Mouse (Mus musculus): ENCODE measurements around the gene Myo1g. TPM values are rescaled to one million over a fixed set of nuclear protein-coding genes. Genes with fewer than 3 reads are reported as not detected.
A peak's percentile ranks its signal among the peaks of the same experiment; 100 is the strongest.

The Myo1g gene
- polyA plus RNA-seq, 1 experiment: 10.3 TPM

GRCm38 (mm10) chr11:6547037-6547680, 26.4 kb upstream of the Myo1g start:
- Histone ChIP-seq H3K36me3 (ENCODE audit: control insufficient read depth, insufficient read depth, low read length) (no peaks in the 10 kb centered on the region), H3K4me1 (ENCODE audit: control insufficient read depth, insufficient read depth, low read length) (peaks cover 6% of the 10 kb centered on the region; the same call in 1 of the 2 replicates), H3K4me3 (ENCODE audit: insufficient read depth, low read depth, low read length) (peak overlapping the region; percentile 83), H3K27ac (ENCODE audit: insufficient read depth, low read depth, low read length) (peak overlapping the region; percentile 72), H3K27me3 (replicated peaks; ENCODE audit: control insufficient read depth, insufficient read depth, low read length) (no peaks in the 10 kb centered on the region)
- TF ChIP-seq CTCF (conservative IDR thresholded peaks at IDR 0.05; ENCODE audit: insufficient read depth, insufficient read length, low read depth, low read length): no peak
- no peak for TF ChIP-seq POLR2A (IDR thresholded peaks at IDR 0.05; ENCODE audit: low read depth, low read length)
- DNase-seq: peak; percentile 77
- WGBS: 2% methylated on average over 30 of the region's 41 CpGs

- Histone ChIP-seq H3K36me3 (ENCODE audit: control insufficient read depth, insufficient read depth, low read length) (no peaks in the 10 kb centered on the region), H3K4me3 (ENCODE audit: insufficient read depth, low read depth, low read length) (peak within 1 kb of the TSS; percentile 83), H3K27ac (ENCODE audit: insufficient read depth, low read depth, low read length) (peak within 1 kb of the TSS; percentile 72), H3K4me1 (ENCODE audit: control insufficient read depth, insufficient read depth, low read length) (peaks cover 6% of the 10 kb centered on the region; the same call in 1 of the 2 replicates), H3K27me3 (replicated peaks; ENCODE audit: control insufficient read depth, insufficient read depth, low read length) (no peaks in the 10 kb centered on the region)
- WGBS: under 1% methylated on average over 35 of the region's 57 CpGs
- TF ChIP-seq CTCF (conservative IDR thresholded peaks at IDR 0.05; ENCODE audit: insufficient read depth, insufficient read length, low read depth, low read length) (no peak), POLR2A (IDR thresholded peaks at IDR 0.05; ENCODE audit: low read depth, low read length) (peak; percentile 25)
- peak; percentile 100 for DNase-seq
Observed at GRCm38 (mm10) chr11:6546205-6547013, 25.6 kb upstream of the Myo1g start, which contains the start of gene Ccm2. Gene Ccm2 (plus strand): TSS chr11:6546887.

- Histone ChIP-seq H3K27ac (ENCODE audit: insufficient read depth, low read depth, low read length) (peak overlapping the region; percentile 61; the same call in 1 of the 2 replicates), H3K27me3 (replicated peaks; ENCODE audit: control insufficient read depth, insufficient read depth, low read length) (no peaks in the 10 kb centered on the region), H3K4me1 (ENCODE audit: control insufficient read depth, insufficient read depth, low read length) (peaks cover 6% of the 10 kb centered on the region; the same call in 1 of the 2 replicates), H3K36me3 (ENCODE audit: control insufficient read depth, insufficient read depth, low read length) (no peaks in the 10 kb centered on the region), H3K4me3 (ENCODE audit: insufficient read depth, low read depth, low read length) (peak overlapping the region; percentile 34)
- TF ChIP-seq CTCF (conservative IDR thresholded peaks at IDR 0.05; ENCODE audit: insufficient read depth, insufficient read length, low read depth, low read length): no peak
- TF ChIP-seq POLR2A (IDR thresholded peaks at IDR 0.05; ENCODE audit: low read depth, low read length): no peak
- no peak for DNase-seq
- 4% methylated on average over 3 of the region's 3 CpGs for WGBS
Observed at GRCm38 (mm10) chr11:6545857-6546192, 25.1 kb upstream of the Myo1g start.

- Histone ChIP-seq H3K27me3 (replicated peaks; ENCODE audit: control insufficient read depth, insufficient read depth, low read length) (no peaks in the 10 kb centered on the region), H3K36me3 (ENCODE audit: control insufficient read depth, insufficient read depth, low read length) (no peaks in the 10 kb centered on the region), H3K4me1 (ENCODE audit: control insufficient read depth, insufficient read depth, low read length) (peaks cover 6% of the 10 kb centered on the region; the same call in 1 of the 2 replicates), H3K27ac (ENCODE audit: insufficient read depth, low read depth, low read length) (no peak overlapping the region), H3K4me3 (ENCODE audit: insufficient read depth, low read depth, low read length) (no peak overlapping the region)
- DNase-seq: no peak
- WGBS: 94% methylated on average over 4 of the region's 4 CpGs
- TF ChIP-seq CTCF (conservative IDR thresholded peaks at IDR 0.05; ENCODE audit: insufficient read depth, insufficient read length, low read depth, low read length) (no peak), POLR2A (IDR thresholded peaks at IDR 0.05; ENCODE audit: low read depth, low read length) (no peak)
Observed at GRCm38 (mm10) chr11:6545186-6545856, 24.6 kb upstream of the Myo1g start.

GRCm38 (mm10) chr11:6544683-6545082, 23.9 kb upstream of the Myo1g start:
- no peaks in the 10 kb centered on the region for H3K27me3 ChIP-seq (replicated peaks; ENCODE audit: control insufficient read depth, insufficient read depth, low read length)
- no peak for DNase-seq
- H3K4me1 ChIP-seq (ENCODE audit: control insufficient read depth, insufficient read depth, low read length): peaks cover 6% of the 10 kb centered on the region; the same call in 1 of the 2 replicates
- no peak overlapping the region for H3K4me3 ChIP-seq (ENCODE audit: insufficient read depth, low read depth, low read length)
- no peak for TF ChIP-seq CTCF (conservative IDR thresholded peaks at IDR 0.05; ENCODE audit: insufficient read depth, insufficient read length, low read depth, low read length)
- no peak for TF ChIP-seq POLR2A (IDR thresholded peaks at IDR 0.05; ENCODE audit: low read depth, low read length)
- H3K36me3 ChIP-seq (ENCODE audit: control insufficient read depth, insufficient read depth, low read length): no peaks in the 10 kb centered on the region
- 79% methylated on average over 3 of the region's 3 CpGs for WGBS
- H3K27ac ChIP-seq (ENCODE audit: insufficient read depth, low read depth, low read length): no peak overlapping the region

- Histone ChIP-seq H3K27ac (ENCODE audit: insufficient read depth, low read depth, low read length) (no peak overlapping the region), H3K4me3 (ENCODE audit: insufficient read depth, low read depth, low read length) (no peak overlapping the region), H3K4me1 (ENCODE audit: control insufficient read depth, insufficient read depth, low read length) (0 out of 2 replicates have a peak, but pooled peaks cover 3% of the 10 kb centered on the region), H3K36me3 (ENCODE audit: control insufficient read depth, insufficient read depth, low read length) (peaks cover 2% of the 10 kb centered on the region), H3K27me3 (replicated peaks; ENCODE audit: control insufficient read depth, insufficient read depth, low read length) (no peaks in the 10 kb centered on the region)
- DNase-seq: no peak
- TF ChIP-seq CTCF (conservative IDR thresholded peaks at IDR 0.05; ENCODE audit: insufficient read depth, insufficient read length, low read depth, low read length) (no peak), POLR2A (IDR thresholded peaks at IDR 0.05; ENCODE audit: low read depth, low read length) (no peak)
- 77% methylated on average over 3 of the region's 3 CpGs for WGBS
Observed at GRCm38 (mm10) chr11:6530746-6531145, 10.0 kb upstream of the Myo1g start.
